Mouse (Mus musculus) bone marrow, adult 2 months (tissue): ENCODE measurements around the gene Mrpl10.

Experiments used
- CTCF ChIP-seq: fragments of 200-500 bp; IDR thresholded peaks from 2 replicates; pipeline ENCODE4 v1.5.1; 2011; ENCODE audit warnings: low read length, control low read depth; ENCODE audit not compliant: control insufficient read depth, insufficient read depth
- POLR2A ChIP-seq: fragments of 200-500 bp; IDR thresholded peaks from 2 replicates; pipeline ENCODE4 v1.6.1; 2011; ENCODE audit warnings: low read depth, mild to moderate bottlenecking, control low read depth, low read length, borderline replicate concordance; ENCODE audit not compliant: control insufficient read depth

- TF ChIP-seq CTCF (no peak), POLR2A (peak; percentile 85; the same call in 1 of the 2 replicates)
These were observed at the start of gene Mrpl10, which contains the start of gene Lrrc46 for GRCm38 (mm10) chr11:97041022-97041899.
